Mouse (Mus musculus) forebrain, embryonic 14.5 days (tissue): ENCODE measurements around the gene Dusp3. TPM values are rescaled to one million over a fixed set of nuclear protein-coding genes. Genes with fewer than 3 reads are reported as not detected.

Experiments used
- ATAC-seq: fragments of 200-750 bp; cut with Nextera tagmentation; 2 replicates; pipeline ENCODE4 v1.8.0; 2017; ENCODE audit warnings: mild to moderate bottlenecking, moderate library complexity
- DNase-seq: peaks from one replicate; pipeline ENCODE4 v3.0.0-alpha.2; 2015; ENCODE audit warnings: low spot score
- H3K27ac ChIP-seq: fragments of 300-500 bp; sonication (generic); 2 replicates; pipeline ENCODE4 v1.5.1; 2014; ENCODE audit warnings: low read depth, mild to moderate bottlenecking, control low read depth, low read length, moderate library complexity
- H3K27me3 ChIP-seq: fragments of 300-500 bp; sonication (generic); replicated peaks from 2 replicates; pipeline ENCODE4 v1.6.1; 2014; ENCODE audit warnings: low read length, control low read depth, mixed read lengths; ENCODE audit not compliant: control insufficient read depth, insufficient read depth
- H3K36me3 ChIP-seq: fragments of 300-500 bp; sonication (generic); 2 replicates; pipeline ENCODE4 v1.6.1; 2014; ENCODE audit warnings: low read length, control low read depth; ENCODE audit not compliant: control insufficient read depth, insufficient read depth
- H3K4me1 ChIP-seq: fragments of 300-500 bp; sonication (generic); 2 replicates; pipeline ENCODE4 v1.6.1; 2014; ENCODE audit warnings: antibody characterized with exemption, low read length, control low read depth; ENCODE audit not compliant: control insufficient read depth, insufficient read depth
- H3K4me2 ChIP-seq: fragments of 300-500 bp; sonication (generic); 2 replicates; pipeline ENCODE4 v1.6.1; 2014; ENCODE audit warnings: mild to moderate bottlenecking, control low read depth, low read length
- H3K4me3 ChIP-seq: fragments of 300-500 bp; sonication (generic); 2 replicates; pipeline ENCODE4 v1.5.1; 2014; ENCODE audit warnings: low read depth, low read length, control low read depth
- H3K9ac ChIP-seq: fragments of 300-500 bp; sonication (generic); 2 replicates; pipeline ENCODE4 v1.6.1; 2014; ENCODE audit warnings: mild to moderate bottlenecking, low read length, control low read depth, moderate library complexity
- H3K9me3 ChIP-seq: fragments of 300-500 bp; sonication (generic); replicated peaks from 2 replicates; pipeline ENCODE4 v1.6.1; 2016; ENCODE audit warnings: low read length, control low read depth, mixed read lengths; ENCODE audit not compliant: control insufficient read depth
- WGBS: fragments of 180-500 bp; shearing (Covaris S2); extraction: QIAGEN DNeasy Blood & Tissue Kit; methylation state at CpG from one replicate; pipeline ENCODE4 v1.1.7; 2014; 5-methylcytosine and 5-hydroxymethylcytosine counted together
- polyA plus RNA-seq: library from polyadenylated mRNA; unstranded; fragments of >200 nt; fragmentation: Nextera tagmentation; extraction: Ambion mirVana; gene quantifications from 2 replicates; pipeline ENCODE4 v1.2.1, GENCODE M21; 2014

The Dusp3 gene
- polyA plus RNA-seq, 1 experiment from 2014 or later, result 10.4 TPM

- H3K36me3 ChIP-seq, result no peaks in the 10 kb centered on the region
- no peaks in the 10 kb centered on the region for H3K4me1 ChIP-seq
- DNase-seq (no peak), ATAC-seq (no peak)
- no peaks in the 10 kb centered on the region for H3K9me3 ChIP-seq
- H3K4me3 ChIP-seq, result no peak overlapping the region
- H3K27me3 ChIP-seq, result no peaks in the 10 kb centered on the region
- no peak overlapping the region for H3K9ac ChIP-seq
- 49% methylated on average over 25 of the region's 25 CpGs for WGBS
- H3K4me2 ChIP-seq, result no peak overlapping the region
- H3K27ac ChIP-seq, result no peak overlapping the region
Measured at GRCm38 (mm10) chr11:101928030-101928762, 58.6 kb downstream of the Dusp3 start.

- Histone ChIP-seq H3K27ac (no peak overlapping the region), H3K27me3 (no peaks in the 10 kb centered on the region), H3K9ac (no peak overlapping the region), H3K4me3 (no peak overlapping the region), H3K4me2 (no peak overlapping the region), H3K4me1 (no peaks in the 10 kb centered on the region), H3K9me3 (no peaks in the 10 kb centered on the region), H3K36me3 (no peaks in the 10 kb centered on the region)
- DNase-seq (no peak), ATAC-seq (no peak)
- WGBS, result 71% methylated on average over 10 of the region's 10 CpGs
Measured at GRCm38 (mm10) chr11:101926951-101927589, 59.7 kb downstream of the Dusp3 start.

GRCm38 (mm10) chr11:101925636-101926035 lies 61.2 kb downstream of the Dusp3 start:
- no peak for DNase-seq
- WGBS, result 77% methylated on average over 6 of the region's 6 CpGs
- H3K27ac ChIP-seq, result no peak overlapping the region
- no peak for ATAC-seq
- no peak overlapping the region for H3K9ac ChIP-seq
- no peak overlapping the region for H3K4me3 ChIP-seq
- no peaks in the 10 kb centered on the region for H3K27me3 ChIP-seq
- H3K4me2 ChIP-seq, result no peak overlapping the region
- no peaks in the 10 kb centered on the region for H3K4me1 ChIP-seq
- H3K36me3 ChIP-seq, result no peaks in the 10 kb centered on the region
- H3K9me3 ChIP-seq, result no peaks in the 10 kb centered on the region

GRCm38 (mm10) chr11:101924441-101924976 lies 62.3 kb downstream of the Dusp3 start:
- no peaks in the 10 kb centered on the region for H3K27me3 ChIP-seq
- no peaks in the 10 kb centered on the region for H3K4me1 ChIP-seq
- DNase-seq (no peak), ATAC-seq (no peak)
- 85% methylated on average over 17 of the region's 19 CpGs for WGBS
- no peak overlapping the region for H3K4me3 ChIP-seq
- no peak overlapping the region for H3K4me2 ChIP-seq
- no peak overlapping the region for H3K27ac ChIP-seq
- H3K36me3 ChIP-seq, result no peaks in the 10 kb centered on the region
- H3K9me3 ChIP-seq, result no peaks in the 10 kb centered on the region
- no peak overlapping the region for H3K9ac ChIP-seq

GRCm38 (mm10) chr11:101923988-101924387 lies 62.8 kb downstream of the Dusp3 start:
- Histone ChIP-seq H3K4me3 (no peak overlapping the region), H3K9me3 (no peaks in the 10 kb centered on the region), H3K27ac (no peak overlapping the region), H3K9ac (no peak overlapping the region), H3K4me2 (no peak overlapping the region), H3K36me3 (no peaks in the 10 kb centered on the region), H3K4me1 (no peaks in the 10 kb centered on the region), H3K27me3 (no peaks in the 10 kb centered on the region)
- 88% methylated on average over 6 of the region's 6 CpGs for WGBS
- DNase-seq (no peak), ATAC-seq (no peak)

GRCm38 (mm10) chr11:101921361-101921952 lies 65.4 kb downstream of the Dusp3 start:
- Histone ChIP-seq H3K27ac (no peak overlapping the region), H3K4me2 (no peak overlapping the region), H3K4me1 (no peaks in the 10 kb centered on the region), H3K9ac (no peak overlapping the region), H3K27me3 (peaks cover 4% of the 10 kb centered on the region; the same call in 1 of the 2 replicates), H3K9me3 (no peaks in the 10 kb centered on the region), H3K4me3 (no peak overlapping the region), H3K36me3 (no peaks in the 10 kb centered on the region)
- ATAC-seq, result no peak
- 84% methylated on average over 12 of the region's 12 CpGs for WGBS
- DNase-seq, result peak; percentile 16

Other genes starting within 250 kb of the Dusp3 start
- 3.5 and 4.5 TPM in 2 replicates for gene Etv4, start 201.6 kb downstream of the Dusp3 start, polyA plus RNA-seq
- gene Meox1, start 92.6 kb downstream of the Dusp3 start, polyA plus RNA-seq, result 0.34 and 0.49 TPM in 2 replicates
- not detected in 2 replicates for gene Sost, start 20.0 kb downstream of the Dusp3 start, polyA plus RNA-seq
- not detected in 2 replicates for gene Cfap97d1, start 2.7 kb downstream of the Dusp3 start, polyA plus RNA-seq
- gene Mpp3, start 41.4 kb upstream of the Dusp3 start, polyA plus RNA-seq, result 34.2 and 39.6 TPM in 2 replicates
- gene Cd300lg, start 54.5 kb upstream of the Dusp3 start, polyA plus RNA-seq, result 0.23 TPM in 1 of 2 replicates, not detected in the other
- 15.3 and 16.8 TPM in 2 replicates for gene Mpp2, start 101.5 kb upstream of the Dusp3 start, polyA plus RNA-seq
- gene Ppy, start 114.3 kb upstream of the Dusp3 start, polyA plus RNA-seq, result not detected in 2 replicates
- not detected in 2 replicates for gene Pyy, start 120.8 kb upstream of the Dusp3 start, polyA plus RNA-seq
- 0.14 and 0.17 TPM in 2 replicates for gene Nags, start 158.5 kb upstream of the Dusp3 start, polyA plus RNA-seq
- 32.5 and 33.6 TPM in 2 replicates for gene Tmem101, start 169.4 kb upstream of the Dusp3 start, polyA plus RNA-seq
- 83.1 and 93.7 TPM in 2 replicates for gene Lsm12, start 198.3 kb upstream of the Dusp3 start, polyA plus RNA-seq
- gene G6pc3, start 202.6 kb upstream of the Dusp3 start, polyA plus RNA-seq, result 24.6 and 24.8 TPM in 2 replicates
- 38.9 and 60.6 TPM in 2 replicates for gene Hdac5, start 243.2 kb upstream of the Dusp3 start, polyA plus RNA-seq